Mouse (Mus musculus): ENCODE data around the gene Ptn. TPM values are rescaled to one million over a fixed set of nuclear protein-coding genes. Genes with fewer than 3 reads are reported as not detected.

Ptn gene
- polyA plus RNA-seq (2017; shearing (Covaris generic)) = not detected

DNA sequence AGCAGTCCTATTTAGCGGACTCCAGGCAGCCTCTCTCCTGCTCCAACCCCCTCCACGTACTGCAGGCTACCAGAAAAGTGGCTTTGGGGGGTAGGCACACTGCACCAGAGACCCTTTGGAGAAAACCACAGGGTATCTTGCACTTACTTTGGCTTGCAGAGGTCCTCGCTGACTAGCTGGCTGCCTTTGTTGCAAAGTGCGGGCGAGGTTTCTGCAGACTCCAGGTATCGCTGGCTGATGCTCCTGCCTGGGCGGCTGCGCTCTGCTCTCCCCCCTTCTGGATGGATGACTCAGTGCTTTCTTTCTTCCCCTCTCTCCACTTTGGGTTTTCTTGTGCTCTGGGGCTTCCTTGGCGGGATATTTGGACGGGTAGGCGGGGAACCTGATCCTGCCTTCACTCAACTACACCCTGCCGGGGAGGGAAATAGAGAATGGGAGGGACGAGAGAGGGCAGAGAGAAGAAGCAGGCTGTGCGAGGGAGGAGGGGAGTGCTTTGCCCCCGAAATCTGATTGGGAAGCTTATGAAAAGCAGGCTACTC is at the start of gene Ptn:
Gene Ptn (minus strand): TSS at position 474 of the 539 bp plus-strand sequence.

